Mouse (Mus musculus) left cerebral cortex, adult 8-10 months (tissue): ENCODE measurements around the gene Cdhr4. TPM values are rescaled to one million over a fixed set of nuclear protein-coding genes. Genes with fewer than 3 reads are reported as not detected.
A peak's percentile ranks its signal among the peaks of the same experiment; 100 is the strongest.

Experiments
- DNase-seq, 2 experiments: peaks; one replicate each; pipeline ENCODE4 v3.0.0; 2022; ENCODE audit warnings: low spot score in 2 of 2
- total RNA-seq, 4 experiments: library from RNA; stranded (reverse); gene quantifications; 2 replicates each; pipeline ENCODE4 v1.2.4; 2022

The Cdhr4 gene
- total RNA-seq, 4 experiments from 2014 or later, result 2.5 to 3.9 (median 3.2) TPM

DNA sequence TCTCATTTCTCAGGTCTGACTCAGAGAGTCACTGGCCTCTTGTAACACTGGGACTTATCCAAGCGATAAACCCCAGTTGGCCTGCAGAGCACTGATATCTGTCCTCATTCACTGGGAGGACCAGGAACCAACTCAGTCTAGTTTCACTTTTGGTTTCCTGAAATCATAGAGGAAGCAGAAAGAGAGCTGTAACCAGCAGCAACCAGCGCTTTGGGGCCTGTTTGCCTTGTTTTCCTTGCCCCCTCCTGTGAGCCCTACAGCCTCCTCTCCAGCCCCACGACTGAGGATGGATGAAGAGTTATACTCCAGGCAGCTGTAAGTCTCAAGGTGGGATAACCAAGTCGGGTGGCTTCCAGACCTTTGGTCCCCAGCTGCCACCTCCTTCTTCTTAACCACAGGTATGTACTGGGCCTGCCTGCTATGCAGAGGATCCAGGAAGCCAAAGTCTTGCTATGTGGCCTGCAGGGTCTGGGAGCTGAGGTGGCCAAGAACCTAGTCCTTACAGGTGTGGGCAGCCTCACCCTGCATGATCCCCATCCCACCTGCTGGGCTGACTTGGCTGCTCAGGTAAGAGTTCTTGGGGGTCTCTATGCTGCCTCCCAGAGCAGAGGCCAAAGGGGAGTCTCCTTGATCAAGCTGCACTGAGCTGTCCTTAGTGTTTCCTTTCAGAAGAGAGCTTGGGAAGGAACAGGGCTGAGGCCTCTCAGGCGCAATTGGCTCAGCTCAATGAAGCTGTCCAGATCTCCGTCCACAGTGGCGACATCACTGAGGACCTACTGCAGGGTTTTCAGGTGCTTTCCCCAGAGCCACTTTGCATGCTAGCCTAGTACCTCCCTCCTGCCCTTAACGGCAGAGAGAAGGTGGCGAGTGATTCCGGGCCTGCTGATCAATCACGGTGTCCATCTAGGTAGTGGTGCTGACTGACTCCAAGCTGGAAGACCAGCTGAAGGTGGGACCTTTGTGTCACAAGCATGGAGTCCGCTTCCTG is 16.6 kb upstream of the Cdhr4 start, which contains the start of gene Uba7:
Uba7 (plus strand) TSS at position 107 of the 988 bp plus-strand sequence.
- DNase-seq, result no peak

DNA sequence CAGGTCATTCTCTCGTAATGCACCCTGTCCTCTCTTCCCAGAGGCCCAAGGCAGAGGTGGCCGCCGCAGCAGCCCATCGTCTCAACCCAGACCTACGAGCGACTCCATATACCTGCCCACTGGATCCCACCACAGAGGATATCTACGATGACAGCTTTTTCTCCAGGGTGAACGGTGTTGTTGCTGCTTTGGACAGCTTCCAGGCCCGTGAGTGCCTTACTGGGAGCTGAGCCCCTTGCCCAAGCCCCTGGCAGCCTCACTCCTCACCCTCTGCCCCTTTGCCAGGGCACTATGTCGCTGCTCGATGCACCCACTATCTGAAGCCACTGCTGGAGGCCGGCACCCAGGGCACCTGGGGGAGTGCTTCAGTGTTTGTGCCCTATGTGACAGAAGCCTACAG is 13.5 kb upstream of the Cdhr4 start:
- DNase-seq, result no peak

DNA sequence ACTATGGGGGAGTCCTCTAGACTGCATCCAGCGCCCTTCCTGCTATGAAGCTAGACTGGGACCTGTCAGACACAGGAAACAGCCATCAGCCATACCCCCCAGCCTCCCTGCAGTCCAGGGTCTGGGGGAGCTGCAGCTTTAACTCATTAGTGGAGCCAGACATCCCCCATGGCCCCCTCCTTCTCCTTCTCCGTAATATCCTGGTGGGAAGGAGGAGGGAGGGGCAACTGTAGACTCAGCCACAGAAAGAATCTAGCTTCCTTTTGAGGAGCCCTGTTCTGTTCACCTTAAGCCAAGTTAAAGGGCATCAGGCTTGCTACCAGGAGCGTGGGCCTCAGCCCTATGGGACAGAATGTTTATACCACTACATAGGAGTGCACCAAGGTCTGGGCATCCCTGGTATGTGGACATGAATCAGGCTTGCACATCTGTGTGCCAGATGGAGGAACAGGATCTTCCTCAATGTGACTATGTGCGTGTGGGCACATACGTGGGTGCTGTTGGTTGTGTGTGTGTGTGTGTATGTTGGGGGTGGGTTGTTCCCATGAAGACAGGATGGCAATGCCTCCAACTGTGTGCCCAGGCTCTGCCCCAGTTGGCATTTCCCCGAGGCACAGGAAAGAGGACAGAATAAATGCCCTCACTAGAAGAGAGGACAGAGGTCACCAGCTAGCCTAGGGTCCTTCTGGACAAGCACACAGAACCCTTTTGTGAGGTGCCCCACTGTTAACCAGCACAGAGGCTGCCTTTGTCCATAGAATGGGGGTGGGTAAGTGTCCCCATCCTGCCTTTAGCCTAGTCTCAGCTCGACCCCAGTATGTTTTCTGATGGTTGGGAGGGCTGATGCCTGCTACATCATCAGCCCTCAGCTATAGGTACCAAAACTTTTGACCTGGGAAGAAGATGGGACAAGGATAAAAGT is 10.4 kb upstream of the Cdhr4 start:
- DNase-seq, result peak in 1 of 2 experiments; percentile 68

DNA sequence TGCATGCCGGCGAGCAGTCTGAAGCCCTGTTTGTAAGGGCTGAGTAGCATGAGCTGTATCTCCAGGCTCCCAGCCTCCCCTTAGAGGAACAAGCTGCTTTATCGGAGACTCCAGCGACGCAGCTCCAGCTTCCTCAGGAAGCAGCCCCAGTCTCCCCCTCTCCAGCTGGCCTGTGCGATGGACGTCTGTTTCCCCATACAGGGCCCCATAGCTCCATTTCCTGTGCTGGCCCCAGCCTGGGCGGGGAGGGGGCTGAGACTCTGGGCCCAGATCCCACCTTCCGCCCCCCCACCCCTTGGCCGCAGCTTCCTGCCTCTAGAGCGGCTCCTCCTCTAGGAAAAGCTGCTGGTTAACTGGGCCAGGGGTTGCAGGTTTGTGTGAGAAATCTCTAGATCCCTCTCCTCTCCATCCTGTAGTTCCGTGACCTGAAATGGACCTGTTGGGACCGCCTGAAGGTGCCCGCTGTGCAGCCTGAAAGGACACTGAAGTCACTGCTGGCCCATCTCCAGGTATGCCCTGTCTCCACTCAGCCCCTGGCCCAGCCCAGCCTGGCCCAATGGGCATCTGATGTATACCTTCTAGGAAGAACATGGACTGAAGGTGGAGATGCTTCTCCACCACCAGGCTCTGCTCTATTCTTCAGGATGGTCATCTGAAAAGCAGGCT is 9.5 kb upstream of the Cdhr4 start, which contains the start of gene Gm20661:
Gm20661 (plus strand) TSS at position 378 of the 666 bp plus-strand sequence.
- no peak for DNase-seq

DNA sequence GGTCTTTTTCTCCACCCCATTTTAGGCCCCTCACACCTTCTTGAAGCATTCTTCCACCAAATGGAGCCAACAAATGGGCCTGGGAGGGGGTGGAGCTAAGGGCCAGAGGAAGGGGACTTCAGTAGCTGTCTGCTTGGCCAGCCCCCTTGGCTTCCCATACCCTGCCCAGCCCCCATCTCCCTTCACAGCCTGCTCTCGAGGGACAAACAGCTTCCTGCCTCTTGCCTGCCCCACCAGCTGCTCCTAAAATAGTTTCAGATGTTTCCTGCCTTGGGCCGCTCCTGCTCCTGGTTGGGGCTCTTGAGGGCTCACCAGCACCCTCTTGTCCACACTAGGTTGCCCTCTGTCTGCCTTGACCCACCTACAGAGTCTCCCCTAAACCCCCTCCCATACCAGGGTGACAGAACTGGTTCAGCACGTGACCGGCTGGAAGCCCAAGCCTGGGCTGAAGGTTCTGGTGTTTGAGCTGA is 8.8 kb upstream of the Cdhr4 start:
- peak in 1 of 2 experiments; percentile 40 for DNase-seq

DNA sequence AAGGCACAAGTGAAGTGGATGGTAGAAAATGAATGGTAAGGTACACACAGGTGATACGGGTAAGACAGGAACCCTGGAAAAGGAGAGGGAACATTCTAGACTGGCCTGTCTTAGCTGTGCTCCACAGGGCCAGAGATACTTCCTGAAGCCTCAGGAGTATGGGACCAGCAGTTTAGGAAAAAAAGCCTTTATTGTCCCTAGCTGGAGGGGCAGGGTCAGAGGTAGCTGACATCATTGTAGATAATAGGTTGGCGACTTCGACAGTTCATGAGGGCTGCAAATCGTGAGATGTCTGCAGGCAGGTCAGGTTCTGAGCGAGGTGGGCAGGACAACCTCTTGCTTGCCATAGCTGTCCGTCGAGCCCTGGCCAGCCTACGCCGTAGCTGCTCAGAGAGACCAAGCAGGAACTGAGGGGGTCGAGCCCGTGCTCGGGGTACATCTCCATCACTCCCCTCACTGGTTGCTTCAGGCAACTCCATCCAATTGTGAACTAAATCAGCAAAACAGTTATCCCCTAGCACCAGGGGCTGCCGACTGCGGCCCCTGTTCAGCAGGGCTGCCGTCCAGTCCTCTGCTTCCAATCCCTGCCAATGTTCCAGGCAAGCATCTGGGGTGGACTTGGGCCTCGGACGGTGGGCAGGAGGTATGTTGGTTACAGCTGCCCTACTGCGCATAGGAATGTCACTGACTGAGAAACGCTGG is 8.1 kb upstream of the Cdhr4 start:
- DNase-seq, result no peak

DNA sequence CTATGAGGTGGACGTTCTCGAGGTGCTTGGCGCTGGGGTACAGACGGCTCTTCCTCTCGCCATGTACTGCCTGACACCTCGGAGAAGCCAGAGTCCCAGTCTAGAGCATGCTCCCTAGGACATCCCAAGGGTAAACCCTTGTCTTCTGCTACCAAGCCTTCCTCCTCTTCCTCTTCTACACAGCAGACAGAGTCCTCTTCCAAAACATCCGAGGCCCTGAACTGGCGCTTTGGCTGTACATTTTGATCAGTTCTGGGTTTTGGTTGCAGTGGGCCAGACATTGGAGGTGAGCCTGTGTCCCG is 7.6 kb upstream of the Cdhr4 start:
- DNase-seq, result no peak

DNA sequence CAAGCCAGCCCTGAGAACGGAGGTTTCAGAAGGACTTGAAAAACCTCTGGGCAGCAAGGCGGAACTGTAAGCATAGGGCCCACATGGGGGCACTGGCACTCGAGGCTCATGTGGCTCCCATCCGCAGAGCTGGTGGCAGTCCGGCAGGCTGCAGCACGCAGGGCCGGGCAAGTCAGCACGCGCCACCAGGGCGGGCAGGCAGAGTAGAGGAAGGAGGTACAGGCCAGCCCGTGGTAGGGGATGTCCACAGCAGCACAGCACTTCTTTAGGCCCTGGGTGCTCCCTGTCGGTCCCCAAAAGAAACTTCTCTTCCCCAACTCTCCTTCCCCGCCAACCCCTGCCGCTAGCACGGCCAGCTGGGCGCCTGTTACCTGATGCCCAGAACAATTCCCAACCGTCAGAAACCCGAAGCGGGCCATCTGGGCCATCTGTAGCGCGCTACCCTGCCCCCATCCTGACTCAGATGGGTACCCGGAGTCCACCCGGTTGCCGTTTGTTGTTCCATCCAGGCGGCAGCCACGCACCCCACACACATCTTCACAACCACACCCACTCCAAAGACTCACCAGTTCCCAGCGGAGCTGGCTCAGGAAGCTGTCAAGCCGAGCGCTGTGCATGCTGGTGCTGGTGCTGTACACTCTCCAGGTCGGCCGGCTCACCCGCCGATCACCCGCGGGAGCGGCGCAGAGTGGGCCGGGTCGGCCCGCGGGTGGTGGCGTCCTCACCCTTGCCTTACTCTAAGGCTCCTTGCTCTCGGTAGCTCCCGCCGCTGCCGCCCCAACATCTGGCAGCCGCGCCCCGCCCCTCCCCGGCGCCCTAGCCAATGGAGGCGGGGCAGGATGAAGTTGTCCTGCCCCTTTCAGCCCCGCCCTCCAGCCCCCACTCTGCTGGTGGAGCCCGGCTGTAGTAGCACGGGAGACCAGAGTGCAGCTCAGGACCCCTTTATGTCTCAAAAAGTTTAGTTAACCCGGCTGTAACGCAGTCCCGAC is 6.9 kb upstream of the Cdhr4 start, which contains the start of gene Inka1:
Inka1 (minus strand) TSS at position 749 of the 989 bp plus-strand sequence.
- DNase-seq, result peak; percentile 55 to 86

DNA sequence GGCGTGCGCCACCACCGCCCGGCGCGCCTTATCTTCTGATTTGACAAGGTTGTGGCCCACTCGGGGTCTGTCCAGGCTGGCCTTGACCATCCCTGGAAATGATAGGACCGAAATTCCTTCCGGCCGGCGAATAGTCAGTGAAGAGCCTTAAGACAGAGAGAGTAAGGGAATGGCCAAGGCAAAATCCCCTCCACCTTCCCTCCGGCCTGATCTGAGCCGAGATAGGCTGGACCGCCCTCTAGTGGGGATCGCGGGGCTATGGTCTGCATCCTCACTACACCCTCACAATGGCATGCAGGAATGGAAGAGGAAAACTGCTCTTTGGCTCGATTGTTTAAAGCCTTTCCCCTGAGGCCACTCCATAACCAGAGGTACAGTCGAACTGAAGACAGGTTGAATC is 5.9 kb upstream of the Cdhr4 start:
- peak in 1 of 2 experiments; percentile 48 for DNase-seq

DNA sequence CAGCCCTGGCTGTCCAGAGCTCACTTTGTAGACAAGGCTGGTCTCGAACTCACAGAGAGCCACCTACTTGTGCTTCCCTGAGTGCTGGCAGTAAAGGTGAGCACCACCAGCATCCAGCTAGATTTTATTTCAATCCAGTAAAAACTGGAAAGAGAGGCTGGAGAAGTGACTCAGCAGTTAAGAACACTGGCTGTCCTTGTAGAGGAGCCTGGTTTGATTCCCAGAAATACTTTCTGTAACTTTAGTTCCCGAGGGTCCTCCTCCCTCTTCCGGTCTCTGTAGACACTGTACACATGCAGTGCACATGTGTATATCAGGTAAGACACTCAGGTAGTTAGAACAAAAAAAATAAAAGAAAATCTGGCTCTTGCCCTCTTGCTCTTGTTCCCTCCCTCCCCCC is 4.3 kb upstream of the Cdhr4 start:
- no peak for DNase-seq

DNA sequence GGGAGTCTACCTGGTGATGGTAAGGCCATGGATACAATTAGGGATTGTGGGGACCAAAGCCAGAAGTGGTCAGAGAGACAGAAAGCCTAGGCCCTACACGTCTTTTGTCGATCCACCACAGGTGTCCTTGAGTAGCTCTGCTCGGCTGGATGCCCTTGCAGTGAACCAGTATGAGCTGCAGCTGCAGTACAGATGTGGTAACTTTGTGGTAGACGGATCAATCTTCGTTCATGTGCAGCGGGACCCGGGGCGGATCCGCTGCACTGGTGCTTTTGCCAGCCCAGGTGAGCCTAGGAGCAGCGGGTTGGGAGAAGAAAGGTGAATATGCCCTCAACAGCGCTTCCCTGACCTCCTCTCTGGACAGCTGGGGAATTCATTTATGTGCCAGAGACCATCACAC is 716 bp downstream of the Cdhr4 start:
- DNase-seq, result no peak

DNA sequence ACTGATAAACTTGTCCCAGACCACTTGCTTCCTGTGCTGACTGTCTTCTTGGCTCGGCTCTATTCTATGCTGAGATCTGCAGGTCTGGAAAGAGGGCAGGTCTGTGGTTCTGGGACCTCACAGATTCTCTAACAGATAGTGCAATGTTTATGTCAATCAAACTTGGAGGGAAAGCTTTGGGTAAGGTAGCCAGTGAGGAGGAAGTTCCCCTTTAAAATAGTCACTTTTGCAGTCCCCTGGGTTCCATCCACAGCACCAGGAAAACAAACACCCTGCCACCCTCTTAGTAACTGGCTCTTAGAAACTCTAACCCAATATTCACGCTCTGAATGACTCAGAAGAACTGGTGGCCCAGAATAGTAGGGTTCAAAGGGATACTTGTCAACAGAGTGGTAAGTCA is 2.2 kb downstream of the Cdhr4 start:
- no peak for DNase-seq

DNA sequence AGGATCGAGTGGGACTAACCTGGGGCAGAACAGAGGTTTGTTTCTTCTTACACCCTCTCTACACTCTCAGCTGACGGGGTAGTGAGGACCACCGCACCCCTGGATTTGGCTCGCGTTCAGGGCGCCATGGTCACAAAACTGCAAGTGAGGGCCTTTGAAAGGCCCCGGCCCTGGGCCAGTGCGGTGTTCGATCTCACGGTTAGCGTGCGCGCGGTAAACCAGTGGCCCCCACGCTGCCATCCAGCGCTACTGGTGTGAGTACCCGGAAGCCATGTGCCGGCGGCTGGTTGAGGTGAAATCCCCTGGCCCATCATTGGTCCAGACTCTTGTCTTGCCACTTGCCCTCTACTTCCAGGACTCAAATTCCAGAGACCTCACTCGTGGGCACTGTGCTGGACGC is 3.2 kb downstream of the Cdhr4 start:
- DNase-seq, result no peak

DNA sequence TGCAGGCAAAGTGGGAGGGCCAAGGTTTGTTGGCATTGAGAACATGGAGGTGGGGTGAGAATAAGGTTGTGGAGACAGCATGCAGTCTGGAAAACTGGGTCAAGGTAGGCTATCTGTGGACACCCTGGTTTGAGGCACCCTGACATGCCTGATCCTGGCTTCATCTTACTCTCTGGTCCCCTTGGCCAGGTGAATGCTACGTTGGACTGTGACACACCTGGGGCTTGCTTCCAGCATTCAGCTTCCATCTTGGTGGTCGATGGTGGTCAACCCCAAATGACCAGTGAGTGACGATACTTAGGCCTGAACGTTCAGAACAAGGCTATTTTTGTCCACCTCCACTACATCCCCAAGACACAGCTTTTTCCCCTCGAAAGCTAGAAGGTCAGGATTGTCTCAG is 3.8 kb downstream of the Cdhr4 start, which contains the start of gene Gm20662:
Gm20662 (plus strand) TSS at position 301 of the 400 bp plus-strand sequence.
- DNase-seq, result no peak

DNA sequence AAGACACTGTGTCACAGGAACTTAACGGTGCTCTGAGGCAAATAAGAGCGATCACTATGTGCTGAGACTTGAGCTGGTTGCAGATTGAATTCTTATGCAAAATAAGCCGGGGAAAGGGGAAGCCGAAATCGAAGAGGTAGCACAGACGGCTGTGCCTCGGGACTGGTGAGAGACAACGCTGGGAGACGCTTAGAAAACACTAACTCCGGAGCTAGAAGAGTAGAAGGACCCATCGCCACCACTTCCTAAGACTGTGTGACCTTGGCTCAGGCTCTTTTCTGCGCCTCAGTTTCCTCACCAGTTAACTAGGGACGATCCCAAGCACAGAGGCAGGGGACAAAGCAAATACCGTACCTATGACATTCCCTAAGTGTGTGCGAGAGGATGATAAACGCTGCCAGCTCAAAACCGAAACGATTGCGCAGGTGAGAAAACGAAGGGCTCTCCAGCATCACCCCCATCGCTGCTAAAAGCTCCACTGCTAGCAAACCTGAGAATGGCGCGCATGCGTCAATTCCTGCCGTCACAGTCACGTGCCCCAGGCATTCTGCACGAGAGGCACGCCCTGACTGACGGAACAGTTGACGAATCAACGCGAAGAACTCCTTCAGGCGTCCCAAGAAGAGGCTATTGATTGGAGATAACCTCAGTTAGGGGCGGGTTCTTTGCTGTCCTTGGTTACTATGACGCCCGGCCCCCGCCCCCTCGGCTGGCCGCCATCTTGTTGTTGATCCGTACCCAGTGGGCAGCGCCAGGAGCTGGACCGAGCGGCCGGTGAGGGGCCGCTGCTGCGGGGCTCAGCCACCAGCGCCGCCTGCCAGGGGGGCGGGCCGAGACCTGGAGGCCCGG is 9.8 kb downstream of the Cdhr4 start, which contains the start of gene Ip6k1:
Ip6k1 (plus strand) TSS at position 580 of the 849 bp plus-strand sequence.
- peak; percentile 100 for DNase-seq

DNA sequence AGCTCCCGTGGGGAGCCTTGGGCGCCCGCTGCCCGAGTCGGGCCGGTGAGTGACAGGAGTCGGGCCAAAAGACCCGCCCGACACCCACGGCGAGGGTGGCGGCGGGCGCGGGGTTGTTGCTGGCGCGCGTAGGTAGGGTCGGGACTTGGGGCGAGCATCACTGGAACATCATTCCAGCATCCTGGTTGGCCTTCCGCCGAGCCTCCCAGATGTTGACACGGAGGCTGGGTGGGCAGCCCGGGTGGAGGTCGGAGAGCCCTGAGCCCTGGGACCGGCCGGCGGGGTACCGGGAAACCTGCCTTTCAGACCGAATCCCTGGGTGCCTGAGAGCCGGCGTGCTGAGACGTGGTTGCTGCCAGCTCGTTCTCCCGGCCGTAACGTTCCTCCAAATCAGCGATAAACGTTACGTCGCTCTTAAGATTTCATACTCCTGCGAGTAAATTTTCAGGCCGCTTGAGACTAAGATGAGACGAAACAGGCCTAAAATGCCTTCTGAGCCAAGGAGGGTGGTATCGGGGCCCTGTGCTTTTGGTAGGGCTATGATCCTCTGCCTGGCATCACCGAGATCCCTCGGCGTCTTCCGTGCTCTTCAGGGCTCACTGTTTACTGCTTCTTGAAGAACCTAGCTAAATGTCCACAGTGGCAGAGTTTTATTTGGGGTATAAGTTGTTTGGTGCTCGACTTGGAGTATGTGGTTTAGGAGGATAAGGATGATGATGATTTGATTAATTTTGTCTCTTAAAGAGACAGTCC is 10.7 kb downstream of the Cdhr4 start:
- DNase-seq, result no peak

DNA sequence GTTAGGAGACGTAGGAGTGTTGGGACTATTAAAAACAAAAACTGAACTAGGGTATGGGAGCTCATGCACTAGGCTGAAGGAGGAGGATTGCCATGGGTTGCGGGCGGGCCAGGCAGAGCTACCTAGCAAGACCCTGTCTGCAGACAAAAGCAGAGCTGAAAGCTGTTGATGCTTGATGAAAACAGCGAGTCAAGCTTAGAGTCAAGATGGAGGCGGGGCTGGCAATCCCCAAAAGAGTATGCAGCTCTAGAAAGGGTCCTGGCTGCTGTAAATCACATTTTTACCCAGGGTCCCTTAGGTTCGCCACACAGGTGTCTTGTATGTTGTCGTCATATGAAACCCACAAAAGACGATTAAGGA is 11.2 kb downstream of the Cdhr4 start:
- DNase-seq, result no peak

DNA sequence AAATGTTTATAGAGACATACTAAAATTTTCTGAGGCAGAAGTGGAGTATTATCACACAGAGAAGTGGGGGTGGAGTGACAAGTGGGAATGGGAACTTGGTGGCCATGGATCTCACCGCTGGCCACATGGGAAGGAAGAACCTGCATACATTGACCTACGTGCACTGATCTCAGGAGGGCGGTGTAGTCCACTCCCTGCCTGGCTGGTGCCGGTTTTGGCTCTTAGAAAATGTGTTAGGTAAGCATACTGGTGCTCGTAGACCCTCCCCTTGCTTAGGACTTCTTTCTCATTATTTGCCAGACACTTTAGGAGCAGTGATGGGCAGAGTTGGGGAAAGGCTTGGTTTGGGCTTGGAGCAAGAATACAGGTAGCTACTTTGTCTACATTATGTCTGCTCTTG is 15.7 kb downstream of the Cdhr4 start:
- no peak for DNase-seq
